Mouse (Mus musculus): ENCODE results near the gene Mid1.
"Not testable (repeated sequence)": the region's sequence is repeated elsewhere in the genome, so short reads cannot be mapped to it uniquely, and the experiment has no call there.

- TF ChIP-seq CHD2 (IDR thresholded peaks at IDR 0.05; ENCODE audit: low read depth, low read length); HCFC1 (IDR thresholded peaks at IDR 0.05; ENCODE audit: borderline replicate concordance, insufficient read depth, low read length); MAFK (IDR thresholded peaks at IDR 0.05; ENCODE audit: insufficient read depth, low read depth, low read length); ZC3H11A (IDR thresholded peaks at IDR 0.05; ENCODE audit: borderline replicate concordance, low read depth, low read length); ZNF384 (IDR thresholded peaks at IDR 0.05; ENCODE audit: low read depth, low read length): not testable (repeated sequence)
Measured at GRCm38 (mm10) chrX:170008584-170008983, 323.6 kb downstream of the Mid1 start.
